Mouse (Mus musculus): Measurements from ENCODE around the gene Ctxn2. TPM values are rescaled to one million over a fixed set of nuclear protein-coding genes. Genes with fewer than 3 reads are reported as not detected.

Ctxn2 gene
- polyA plus RNA-seq, 1 experiment = not detected

DNA sequence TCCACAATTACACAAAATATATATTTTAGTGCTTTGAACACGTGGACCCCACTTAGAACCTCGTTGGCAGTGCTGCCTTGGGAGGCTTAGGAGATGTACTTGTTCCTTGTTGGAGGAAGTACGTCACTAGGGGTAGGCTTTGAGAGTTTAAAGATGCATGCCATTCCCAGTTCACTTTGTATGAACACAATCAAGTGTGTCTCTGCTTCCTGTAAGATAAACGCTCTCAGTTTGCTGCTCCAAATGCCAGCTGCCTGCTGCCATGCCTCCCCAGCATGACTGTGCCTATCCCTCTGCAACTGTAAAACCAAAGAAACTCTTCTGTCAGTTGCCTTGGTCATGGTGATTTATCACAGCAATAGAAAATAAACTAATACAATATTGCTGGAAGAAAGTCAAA is 10.7 kb upstream of the Ctxn2 start:
- Histone ChIP-seq H3K36me3 (ENCODE audit: control insufficient read depth, insufficient read depth) (no peaks in the 10 kb centered on the region), H3ac (ENCODE audit: control insufficient read depth, insufficient read length) (no peak overlapping the region), H3K4me2 (ENCODE audit: low read depth) (no peak overlapping the region), H3K79me2 (ENCODE audit: control insufficient read depth, insufficient read depth) (peaks cover 22% of the 10 kb centered on the region), H3K4me3 (no peak overlapping the region), H3K27me3 (ENCODE audit: control insufficient read depth, insufficient read depth, insufficient read length) (no peaks in the 10 kb centered on the region)
- no peak for TF ChIP-seq E2F4 (IDR thresholded peaks at IDR 0.05; ENCODE audit: insufficient read depth)
- no peak for TF ChIP-seq REST (IDR thresholded peaks at IDR 0.05; ENCODE audit: insufficient read depth, insufficient read length)
- TF ChIP-seq POLR2AphosphoS2 (IDR thresholded peaks at IDR 0.05; ENCODE audit: insufficient read length, low read depth) = no peak
- no peak for TF ChIP-seq TCF3 (IDR thresholded peaks at IDR 0.05; ENCODE audit: insufficient read length, low read depth)
- no peak for TF ChIP-seq CEBPB (IDR thresholded peaks at IDR 0.05; ENCODE audit: insufficient read depth, poor library complexity, severe bottlenecking)
- no peak for TF ChIP-seq TCF12 (IDR thresholded peaks at IDR 0.05; ENCODE audit: insufficient read depth, poor library complexity, severe bottlenecking)
- TF ChIP-seq MAX (IDR thresholded peaks at IDR 0.05; ENCODE audit: low read depth) = no peak
- TF ChIP-seq POLR2A (IDR thresholded peaks at IDR 0.05; ENCODE audit: insufficient read length, low read depth) = no peak
- no peak for TF ChIP-seq SRF (IDR thresholded peaks at IDR 0.05; ENCODE audit: control insufficient read depth, insufficient read length, low read depth)
- TF ChIP-seq MYOG (IDR thresholded peaks at IDR 0.05; ENCODE audit: control insufficient read depth in 1 of 3, insufficient read depth in 1 of 3, insufficient read length in 2 of 3, low read depth in 2 of 3) = no peak
- no peak for TF ChIP-seq USF1 (IDR thresholded peaks at IDR 0.05; ENCODE audit: low read depth)

DNA sequence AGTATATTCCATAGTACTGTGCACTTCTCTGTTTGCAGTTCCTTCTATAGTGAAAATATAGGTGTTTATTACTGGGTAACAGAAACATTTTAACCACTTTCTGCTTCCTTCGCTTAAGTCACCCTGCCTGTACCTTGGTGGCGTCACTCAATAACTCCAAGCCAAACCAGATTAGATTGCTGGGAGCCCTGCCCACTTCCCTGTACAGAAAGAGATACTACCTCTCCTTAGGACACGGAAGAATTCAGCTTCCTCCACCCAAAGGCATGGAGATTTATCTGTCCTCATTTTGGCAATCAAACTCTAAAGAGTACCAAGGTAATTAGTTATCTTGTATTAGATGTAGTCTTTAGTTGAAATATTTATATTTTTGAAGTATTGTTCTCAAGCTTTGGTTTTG is 9.7 kb upstream of the Ctxn2 start:
- Histone ChIP-seq H3ac (ENCODE audit: control insufficient read depth, insufficient read length) (no peak overlapping the region), H3K36me3 (ENCODE audit: control insufficient read depth, insufficient read depth) (no peaks in the 10 kb centered on the region), H3K4me2 (ENCODE audit: low read depth) (no peak overlapping the region), H3K27me3 (ENCODE audit: control insufficient read depth, insufficient read depth, insufficient read length) (no peaks in the 10 kb centered on the region), H3K4me3 (no peak overlapping the region), H3K79me2 (ENCODE audit: control insufficient read depth, insufficient read depth) (peaks cover 12% of the 10 kb centered on the region)
- TF ChIP-seq TCF3 (IDR thresholded peaks at IDR 0.05; ENCODE audit: insufficient read length, low read depth) (no peak), USF1 (IDR thresholded peaks at IDR 0.05; ENCODE audit: low read depth) (no peak), TCF12 (IDR thresholded peaks at IDR 0.05; ENCODE audit: insufficient read depth, poor library complexity, severe bottlenecking) (no peak), CEBPB (IDR thresholded peaks at IDR 0.05; ENCODE audit: insufficient read depth, poor library complexity, severe bottlenecking) (no peak), MYOD1 (IDR thresholded peaks at IDR 0.05; ENCODE audit: control insufficient read depth in 1 of 3, insufficient read length in 2 of 3, low read depth in 2 of 3) (no peak), POLR2A (IDR thresholded peaks at IDR 0.05; ENCODE audit: insufficient read length, low read depth) (no peak), POLR2AphosphoS2 (IDR thresholded peaks at IDR 0.05; ENCODE audit: insufficient read length, low read depth) (no peak), MAX (IDR thresholded peaks at IDR 0.05; ENCODE audit: low read depth) (no peak), E2F4 (IDR thresholded peaks at IDR 0.05; ENCODE audit: insufficient read depth) (no peak)

DNA sequence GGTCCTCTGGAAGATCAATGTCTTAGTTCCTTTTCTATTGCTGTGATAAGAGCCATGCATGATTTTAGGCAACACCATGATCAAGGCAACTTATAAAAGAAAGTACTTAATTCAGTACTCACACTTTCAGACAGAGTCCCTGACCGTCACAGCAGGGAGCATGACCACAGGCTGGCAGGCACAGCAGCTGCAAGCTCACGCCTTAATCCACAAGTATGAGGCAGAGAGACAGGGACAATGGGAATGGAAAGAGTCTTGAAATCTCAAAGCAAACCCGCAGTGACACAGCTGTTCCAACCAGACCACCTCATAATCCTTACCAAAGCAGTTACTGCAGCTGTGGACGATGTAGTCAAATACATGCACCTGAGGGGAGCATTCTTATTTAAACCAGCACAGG is 2.4 kb upstream of the Ctxn2 start:
- Histone ChIP-seq H3K4me3 (no peak overlapping the region), H3K4me2 (ENCODE audit: low read depth) (no peak overlapping the region), H3K79me2 (ENCODE audit: control insufficient read depth, insufficient read depth) (no peaks in the 10 kb centered on the region), H3K27me3 (ENCODE audit: control insufficient read depth, insufficient read depth, insufficient read length) (no peaks in the 10 kb centered on the region), H3K36me3 (ENCODE audit: control insufficient read depth, insufficient read depth) (no peaks in the 10 kb centered on the region), H3ac (ENCODE audit: control insufficient read depth, insufficient read length) (no peak overlapping the region)
- TF ChIP-seq REST (IDR thresholded peaks at IDR 0.05; ENCODE audit: insufficient read depth, insufficient read length) (peak; percentile 13), E2F4 (IDR thresholded peaks at IDR 0.05; ENCODE audit: insufficient read depth) (no peak), SRF (IDR thresholded peaks at IDR 0.05; ENCODE audit: control insufficient read depth, insufficient read length, low read depth) (no peak), TCF3 (IDR thresholded peaks at IDR 0.05; ENCODE audit: insufficient read length, low read depth) (peak; percentile 83), MYOG (IDR thresholded peaks at IDR 0.05; ENCODE audit: control insufficient read depth in 1 of 3, insufficient read depth in 1 of 3, insufficient read length in 2 of 3, low read depth in 2 of 3) (peak; percentile 92 to 98 (median 95)), TCF12 (IDR thresholded peaks at IDR 0.05; ENCODE audit: insufficient read depth, poor library complexity, severe bottlenecking) (peak; percentile 90), POLR2AphosphoS2 (IDR thresholded peaks at IDR 0.05; ENCODE audit: insufficient read length, low read depth) (no peak), USF1 (IDR thresholded peaks at IDR 0.05; ENCODE audit: low read depth) (no peak), MAX (IDR thresholded peaks at IDR 0.05; ENCODE audit: low read depth) (no peak), MYOD1 (IDR thresholded peaks at IDR 0.05; ENCODE audit: control insufficient read depth in 1 of 3, insufficient read length in 2 of 3, low read depth in 2 of 3) (peak; percentile 74 to 96 (median 95)), POLR2A (IDR thresholded peaks at IDR 0.05; ENCODE audit: insufficient read length, low read depth) (no peak)

DNA sequence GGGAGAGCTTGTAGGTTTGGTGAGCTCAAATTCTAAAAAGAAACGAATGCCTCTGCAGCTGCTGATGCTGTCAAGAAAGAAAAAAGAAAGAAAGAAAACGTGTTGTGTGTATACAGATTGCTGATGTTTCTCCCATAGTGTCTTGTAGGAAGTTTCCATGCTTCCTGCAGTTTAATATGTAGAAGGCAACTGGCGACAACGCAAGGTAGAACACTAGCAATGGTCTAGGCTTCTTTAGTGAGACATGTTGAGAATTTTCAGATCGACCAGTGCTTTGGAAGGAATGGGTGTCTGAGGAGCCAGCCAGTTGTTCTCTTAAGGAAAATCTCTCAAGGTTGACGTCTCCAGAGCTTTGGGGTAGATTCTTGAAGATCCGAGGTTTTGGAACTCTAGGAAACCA is 354 bp downstream of the Ctxn2 start:
- H3K4me2 ChIP-seq (ENCODE audit: low read depth) = peak overlapping the region; percentile 99
- no peaks in the 10 kb centered on the region for H3K27me3 ChIP-seq (ENCODE audit: control insufficient read depth, insufficient read depth, insufficient read length)
- no peaks in the 10 kb centered on the region for H3K79me2 ChIP-seq (ENCODE audit: control insufficient read depth, insufficient read depth)
- peak overlapping the region; percentile 9 for H3K4me3 ChIP-seq
- TF ChIP-seq TCF12 (IDR thresholded peaks at IDR 0.05; ENCODE audit: insufficient read depth, poor library complexity, severe bottlenecking) (no peak), SRF (IDR thresholded peaks at IDR 0.05; ENCODE audit: control insufficient read depth, insufficient read length, low read depth) (no peak), POLR2A (IDR thresholded peaks at IDR 0.05; ENCODE audit: insufficient read length, low read depth) (no peak), MYOD1 (IDR thresholded peaks at IDR 0.05; ENCODE audit: control insufficient read depth in 1 of 3, insufficient read length in 2 of 3, low read depth in 2 of 3) (no peak), CEBPB (IDR thresholded peaks at IDR 0.05; ENCODE audit: insufficient read depth, poor library complexity, severe bottlenecking) (no peak), REST (IDR thresholded peaks at IDR 0.05; ENCODE audit: insufficient read depth, insufficient read length) (no peak), POLR2AphosphoS2 (IDR thresholded peaks at IDR 0.05; ENCODE audit: insufficient read length, low read depth) (no peak), E2F4 (IDR thresholded peaks at IDR 0.05; ENCODE audit: insufficient read depth) (no peak), MAX (IDR thresholded peaks at IDR 0.05; ENCODE audit: low read depth) (no peak), USF1 (IDR thresholded peaks at IDR 0.05; ENCODE audit: low read depth) (no peak), TCF3 (IDR thresholded peaks at IDR 0.05; ENCODE audit: insufficient read length, low read depth) (no peak), MYOG (IDR thresholded peaks at IDR 0.05; ENCODE audit: control insufficient read depth in 1 of 3, insufficient read depth in 1 of 3, insufficient read length in 2 of 3, low read depth in 2 of 3) (no peak)
- H3ac ChIP-seq (ENCODE audit: control insufficient read depth, insufficient read length) = no peak overlapping the region
- no peaks in the 10 kb centered on the region for H3K36me3 ChIP-seq (ENCODE audit: control insufficient read depth, insufficient read depth)

Measured in myocyte (in vitro differentiated cells).